Mouse (Mus musculus): Measurements from ENCODE around the gene Snap47. TPM values are rescaled to one million over a fixed set of nuclear protein-coding genes. Genes with fewer than 3 reads are reported as not detected.
A peak's percentile ranks its signal among the peaks of the same experiment; 100 is the strongest.

Gene Snap47
- 130 and 137 TPM in 2 replicates for polyA plus RNA-seq (2014; fragmentation: Nextera tagmentation; extraction: Ambion mirVana)

DNA sequence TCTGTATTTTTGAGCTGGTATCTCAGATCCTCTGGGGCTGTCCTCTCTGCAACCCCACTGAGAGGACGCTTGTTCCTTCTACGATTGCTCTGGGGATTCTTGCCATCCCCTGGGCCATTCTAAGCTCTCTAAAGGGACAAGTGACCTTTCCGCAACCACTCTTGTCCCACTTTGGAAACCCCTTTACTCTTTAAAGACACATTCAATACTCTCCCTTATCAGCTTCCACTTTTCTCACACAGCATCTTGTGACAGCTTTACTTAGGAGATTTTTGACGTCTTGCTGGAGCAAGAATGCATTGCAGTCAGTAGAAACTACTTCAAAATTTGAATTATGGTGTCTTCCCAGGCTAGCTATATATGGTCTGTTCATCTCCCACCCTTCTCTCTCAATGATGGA lies at the start of gene Snap47:
TSS of gene Snap47 (minus strand) at position 101 of the 400 bp plus-strand sequence.
- no peaks in the 10 kb centered on the region for H3K27me3 ChIP-seq (ENCODE audit: control insufficient read depth, insufficient read depth, low read length)
- peak within 1 kb of the TSS; percentile 71 for H3K4me2 ChIP-seq (ENCODE audit: low read depth, low read length, severe bottlenecking)
- H3K9me3 ChIP-seq (ENCODE audit: control insufficient read depth, low read length): no peaks in the 10 kb centered on the region
- H3K4me1 ChIP-seq (replicated peaks; ENCODE audit: control insufficient read depth, insufficient read depth, low read length): peaks cover 6% of the 10 kb centered on the region
- peak within 1 kb of the TSS; percentile 79 for H3K4me3 ChIP-seq (ENCODE audit: low read depth, low read length)
- DNase-seq (ENCODE audit: low spot score) (no peak), ATAC-seq (replicated peaks; ENCODE audit: low FRiP score) (no peak)
- WGBS: 88% methylated on average over 4 of the region's 4 CpGs
- H3K9ac ChIP-seq (ENCODE audit: low read length): peak within 1 kb of the TSS; percentile 75
- no peak within 1 kb of the TSS for H3K27ac ChIP-seq (ENCODE audit: low read depth, low read length)
- H3K36me3 ChIP-seq (ENCODE audit: control insufficient read depth, insufficient read depth, low read length): peaks cover 7% of the 10 kb centered on the region

DNA sequence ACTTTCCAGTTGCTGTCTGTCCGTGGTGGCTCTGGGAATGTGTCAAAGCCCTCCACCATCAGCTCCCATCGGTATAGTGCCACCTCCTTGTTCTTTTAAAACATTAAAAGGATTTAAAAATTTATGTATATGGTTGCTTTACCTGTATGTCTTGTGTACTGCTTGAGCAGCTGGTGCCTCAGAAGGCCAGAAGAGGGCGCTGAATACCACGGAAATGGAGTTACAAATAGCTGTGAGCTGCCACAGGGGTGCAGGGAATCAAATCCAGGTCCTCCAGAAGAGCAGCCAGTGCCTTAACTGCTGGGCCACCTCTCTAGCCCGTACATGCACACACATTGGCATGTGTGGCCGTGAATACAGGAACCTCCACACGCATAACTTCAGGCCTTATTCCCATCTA lies 46.8 kb upstream of the Snap47 start:
- Histone ChIP-seq H3K27ac (ENCODE audit: low read depth, low read length) (no peak overlapping the region), H3K4me1 (replicated peaks; ENCODE audit: control insufficient read depth, insufficient read depth, low read length) (no peaks in the 10 kb centered on the region), H3K9me3 (ENCODE audit: control insufficient read depth, low read length) (no peaks in the 10 kb centered on the region), H3K4me3 (ENCODE audit: low read depth, low read length) (no peak overlapping the region), H3K9ac (ENCODE audit: low read length) (no peak overlapping the region), H3K27me3 (ENCODE audit: control insufficient read depth, insufficient read depth, low read length) (no peaks in the 10 kb centered on the region), H3K4me2 (ENCODE audit: low read depth, low read length, severe bottlenecking) (no peak overlapping the region), H3K36me3 (ENCODE audit: control insufficient read depth, insufficient read depth, low read length) (peaks cover 41% of the 10 kb centered on the region)
- no peak for DNase-seq (ENCODE audit: low spot score)
- no peak for ATAC-seq (replicated peaks; ENCODE audit: low FRiP score)
- WGBS: 89% methylated on average over 7 of the region's 7 CpGs

DNA sequence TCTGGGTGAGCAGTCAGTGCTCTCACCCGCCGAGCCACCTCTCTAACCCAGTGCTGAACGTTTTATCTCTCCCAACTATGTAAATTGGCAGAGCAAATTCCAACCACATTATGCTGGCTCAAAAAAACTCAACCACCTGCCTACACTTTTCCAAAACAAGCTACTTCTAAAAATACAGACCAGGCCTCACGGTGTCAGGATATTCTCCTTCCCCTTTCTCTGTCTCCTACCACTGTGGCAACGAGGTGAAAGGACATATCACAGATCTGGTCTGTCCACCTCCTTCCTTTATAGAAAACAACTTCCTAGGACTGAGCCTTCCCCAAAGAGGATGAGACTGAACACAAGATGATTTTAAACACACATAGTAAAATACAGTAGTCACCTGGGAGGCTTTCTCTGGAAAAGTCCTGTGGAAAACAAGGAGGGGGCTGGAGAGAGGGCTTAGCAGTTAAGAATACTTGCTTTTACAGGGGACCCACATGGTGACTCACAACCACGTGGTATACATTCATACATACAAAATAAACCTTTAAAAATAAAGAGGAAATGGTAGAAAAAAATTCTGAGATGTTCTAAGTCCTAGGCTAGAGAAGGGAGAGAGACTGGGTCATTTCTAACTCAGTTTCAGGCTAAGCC lies 45.8 kb upstream of the Snap47 start:
- 87% methylated on average over 6 of the region's 6 CpGs for WGBS
- Histone ChIP-seq H3K36me3 (ENCODE audit: control insufficient read depth, insufficient read depth, low read length) (peaks cover 42% of the 10 kb centered on the region), H3K4me3 (ENCODE audit: low read depth, low read length) (no peak overlapping the region), H3K27ac (ENCODE audit: low read depth, low read length) (no peak overlapping the region), H3K27me3 (ENCODE audit: control insufficient read depth, insufficient read depth, low read length) (no peaks in the 10 kb centered on the region), H3K9me3 (ENCODE audit: control insufficient read depth, low read length) (no peaks in the 10 kb centered on the region), H3K4me2 (ENCODE audit: low read depth, low read length, severe bottlenecking) (no peak overlapping the region), H3K9ac (ENCODE audit: low read length) (no peak overlapping the region), H3K4me1 (replicated peaks; ENCODE audit: control insufficient read depth, insufficient read depth, low read length) (no peaks in the 10 kb centered on the region)
- ATAC-seq (replicated peaks; ENCODE audit: low FRiP score) (no peak), DNase-seq (ENCODE audit: low spot score) (no peak)

DNA sequence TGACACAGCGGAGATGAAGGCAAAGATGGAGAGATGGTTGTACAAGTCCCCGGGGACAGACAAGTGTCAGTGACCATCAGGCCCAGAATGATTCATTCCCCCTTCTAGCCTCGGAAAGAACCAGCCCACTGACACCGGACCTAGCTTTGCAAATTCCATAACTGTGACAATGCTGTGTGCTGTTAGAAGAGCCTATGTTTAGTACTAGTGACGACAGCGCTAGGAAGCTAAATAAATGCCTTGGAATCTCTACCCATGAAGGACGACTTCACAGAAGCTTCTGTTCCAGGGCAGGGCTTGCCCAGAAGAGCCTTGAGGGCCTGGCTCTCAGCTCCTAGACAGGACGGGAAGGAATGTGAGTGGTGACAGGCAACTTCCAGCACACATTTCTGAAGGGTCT lies 35.2 kb upstream of the Snap47 start:
- H3K27me3 ChIP-seq (ENCODE audit: control insufficient read depth, insufficient read depth, low read length): no peaks in the 10 kb centered on the region
- no peak overlapping the region for H3K27ac ChIP-seq (ENCODE audit: low read depth, low read length)
- H3K9ac ChIP-seq (ENCODE audit: low read length): no peak overlapping the region
- no peak overlapping the region for H3K4me3 ChIP-seq (ENCODE audit: low read depth, low read length)
- 88% methylated on average over 8 of the region's 8 CpGs for WGBS
- DNase-seq (ENCODE audit: low spot score) (no peak), ATAC-seq (replicated peaks; ENCODE audit: low FRiP score) (no peak)
- no peaks in the 10 kb centered on the region for H3K4me1 ChIP-seq (replicated peaks; ENCODE audit: control insufficient read depth, insufficient read depth, low read length)
- peaks cover 19% of the 10 kb centered on the region for H3K36me3 ChIP-seq (ENCODE audit: control insufficient read depth, insufficient read depth, low read length)
- no peak overlapping the region for H3K4me2 ChIP-seq (ENCODE audit: low read depth, low read length, severe bottlenecking)
- H3K9me3 ChIP-seq (ENCODE audit: control insufficient read depth, low read length): no peaks in the 10 kb centered on the region

DNA sequence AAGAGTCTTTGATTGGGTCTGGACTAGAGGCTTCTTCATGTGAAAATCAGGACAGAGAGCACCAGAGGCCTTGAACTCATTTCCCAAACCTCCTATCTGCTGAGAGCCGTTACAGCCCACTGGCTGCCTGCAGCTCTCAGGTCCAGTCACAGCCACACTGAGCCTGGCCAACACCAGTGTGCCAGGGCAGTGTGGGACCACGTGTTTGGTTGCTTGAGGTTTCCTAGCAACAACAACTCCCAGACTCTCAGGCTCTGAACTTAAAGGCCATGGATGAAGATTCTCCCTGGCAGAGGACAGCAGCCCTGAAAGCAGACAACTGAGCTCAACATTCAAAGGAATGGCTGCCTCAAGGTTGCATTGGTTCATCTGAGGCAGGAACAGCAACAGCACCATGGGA lies 34.7 kb upstream of the Snap47 start:
- no peak overlapping the region for H3K4me3 ChIP-seq (ENCODE audit: low read depth, low read length)
- H3K9ac ChIP-seq (ENCODE audit: low read length): no peak overlapping the region
- DNase-seq (ENCODE audit: low spot score) (no peak), ATAC-seq (replicated peaks; ENCODE audit: low FRiP score) (no peak)
- no peak overlapping the region for H3K27ac ChIP-seq (ENCODE audit: low read depth, low read length)
- no peaks in the 10 kb centered on the region for H3K27me3 ChIP-seq (ENCODE audit: control insufficient read depth, insufficient read depth, low read length)
- H3K9me3 ChIP-seq (ENCODE audit: control insufficient read depth, low read length): no peaks in the 10 kb centered on the region
- H3K4me1 ChIP-seq (replicated peaks; ENCODE audit: control insufficient read depth, insufficient read depth, low read length): no peaks in the 10 kb centered on the region
- 68% methylated on average over 2 of the region's 2 CpGs for WGBS
- no peak overlapping the region for H3K4me2 ChIP-seq (ENCODE audit: low read depth, low read length, severe bottlenecking)
- peaks cover 19% of the 10 kb centered on the region for H3K36me3 ChIP-seq (ENCODE audit: control insufficient read depth, insufficient read depth, low read length)

DNA sequence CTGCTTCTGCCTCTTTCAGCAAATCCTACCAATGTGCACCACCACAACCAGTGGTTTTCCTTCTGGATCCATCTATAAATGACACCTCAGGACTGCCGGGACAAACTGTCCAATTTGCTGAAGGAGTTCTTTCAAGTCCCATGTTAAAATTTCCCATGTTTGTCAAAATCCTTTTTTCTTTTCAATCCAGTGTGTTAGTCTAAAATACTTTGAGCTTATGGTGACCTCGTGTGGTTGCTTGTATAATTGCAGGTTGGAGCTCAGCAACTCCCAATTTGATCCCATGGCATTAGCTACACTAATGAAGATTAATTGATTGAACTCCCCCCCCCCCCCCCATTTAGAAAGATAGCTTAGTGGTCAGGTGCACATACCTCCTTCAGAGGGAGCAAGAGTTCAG lies 32.2 kb upstream of the Snap47 start:
- no peak overlapping the region for H3K4me3 ChIP-seq (ENCODE audit: low read depth, low read length)
- no peak for ATAC-seq (replicated peaks; ENCODE audit: low FRiP score)
- H3K27me3 ChIP-seq (ENCODE audit: control insufficient read depth, insufficient read depth, low read length): no peaks in the 10 kb centered on the region
- no peaks in the 10 kb centered on the region for H3K4me1 ChIP-seq (replicated peaks; ENCODE audit: control insufficient read depth, insufficient read depth, low read length)
- H3K9me3 ChIP-seq (ENCODE audit: control insufficient read depth, low read length): no peaks in the 10 kb centered on the region
- peak; percentile 61 for DNase-seq (ENCODE audit: low spot score)
- H3K9ac ChIP-seq (ENCODE audit: low read length): no peak overlapping the region
- H3K4me2 ChIP-seq (ENCODE audit: low read depth, low read length, severe bottlenecking): no peak overlapping the region
- peaks cover 19% of the 10 kb centered on the region for H3K36me3 ChIP-seq (ENCODE audit: control insufficient read depth, insufficient read depth, low read length)
- no peak overlapping the region for H3K27ac ChIP-seq (ENCODE audit: low read depth, low read length)
- 11% methylated on average over 2 of the region's 2 CpGs for WGBS

DNA sequence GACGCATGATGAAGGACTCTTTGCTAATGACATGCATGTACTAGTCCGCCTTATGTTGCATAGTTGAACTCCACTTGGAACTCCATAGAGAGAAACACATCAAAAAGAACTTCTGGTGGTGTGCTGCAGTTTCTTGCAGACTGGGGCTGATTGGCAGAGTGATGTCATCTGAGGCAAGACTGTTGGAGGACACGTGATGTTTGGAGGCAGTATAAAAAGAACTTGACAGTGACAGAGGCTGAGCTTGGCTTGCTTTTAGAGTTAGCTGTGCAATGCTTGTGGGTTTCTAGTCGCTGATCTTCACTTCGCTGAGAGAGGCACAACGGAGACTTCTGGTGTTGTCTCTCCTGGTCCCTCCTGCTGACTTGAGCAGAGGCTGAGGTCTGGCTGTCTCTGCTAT lies 26.3 kb upstream of the Snap47 start:
- no peak overlapping the region for H3K4me2 ChIP-seq (ENCODE audit: low read depth, low read length, severe bottlenecking)
- H3K27ac ChIP-seq (ENCODE audit: low read depth, low read length): no peak overlapping the region
- H3K4me3 ChIP-seq (ENCODE audit: low read depth, low read length): no peak overlapping the region
- no peaks in the 10 kb centered on the region for H3K27me3 ChIP-seq (ENCODE audit: control insufficient read depth, insufficient read depth, low read length)
- DNase-seq (ENCODE audit: low spot score) (no peak), ATAC-seq (replicated peaks; ENCODE audit: low FRiP score) (no peak)
- no peaks in the 10 kb centered on the region for H3K36me3 ChIP-seq (ENCODE audit: control insufficient read depth, insufficient read depth, low read length)
- 71% methylated on average over 6 of the region's 6 CpGs for WGBS
- no peaks in the 10 kb centered on the region for H3K4me1 ChIP-seq (replicated peaks; ENCODE audit: control insufficient read depth, insufficient read depth, low read length)
- no peak overlapping the region for H3K9ac ChIP-seq (ENCODE audit: low read length)
- H3K9me3 ChIP-seq (ENCODE audit: control insufficient read depth, low read length): no peaks in the 10 kb centered on the region

DNA sequence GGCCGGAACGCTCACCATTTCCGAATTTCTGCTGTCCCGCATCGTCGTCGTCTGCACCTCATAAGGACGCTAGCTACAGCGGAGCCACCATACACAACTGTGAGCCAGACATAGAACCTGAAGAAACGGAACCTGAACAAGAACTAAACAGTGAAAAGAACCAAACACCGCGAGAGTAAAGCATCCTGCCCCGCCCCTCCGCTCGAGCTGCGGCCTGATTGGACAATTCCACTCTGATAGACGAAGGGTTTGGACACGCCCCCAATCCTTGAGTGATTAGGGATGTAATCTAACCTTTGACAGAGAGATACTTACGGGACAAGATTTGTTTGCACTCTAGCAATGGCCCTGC lies 21.3 kb upstream of the Snap47 start, which contains the start of gene Zfp867:
TSS of gene Zfp867 (minus strand) at position 149 of the 352 bp plus-strand sequence.
- H3K27ac ChIP-seq (ENCODE audit: low read depth, low read length): peak within 1 kb of the TSS; percentile 47; the same call in 1 of the 2 replicates
- H3K4me1 ChIP-seq (replicated peaks; ENCODE audit: control insufficient read depth, insufficient read depth, low read length): peaks cover 4% of the 10 kb centered on the region; the same call in 1 of the 2 replicates
- ATAC-seq (replicated peaks; ENCODE audit: low FRiP score) (peak; percentile 88), DNase-seq (ENCODE audit: low spot score) (peak; percentile 92)
- WGBS: 1% methylated on average over 19 of the region's 19 CpGs
- H3K27me3 ChIP-seq (ENCODE audit: control insufficient read depth, insufficient read depth, low read length): no peaks in the 10 kb centered on the region
- H3K9ac ChIP-seq (ENCODE audit: low read length): peak within 1 kb of the TSS; percentile 79
- peak within 1 kb of the TSS; percentile 80 for H3K4me3 ChIP-seq (ENCODE audit: low read depth, low read length)
- H3K36me3 ChIP-seq (ENCODE audit: control insufficient read depth, insufficient read depth, low read length): no peaks in the 10 kb centered on the region
- peak within 1 kb of the TSS; percentile 54 for H3K4me2 ChIP-seq (ENCODE audit: low read depth, low read length, severe bottlenecking)
- H3K9me3 ChIP-seq (ENCODE audit: control insufficient read depth, low read length): no peaks in the 10 kb centered on the region

Measured in forebrain, embryonic 11.5 days (tissue).